Mouse (Mus musculus) brain, embryonic 14.5 days (tissue): ENCODE measurements at regions not wholly inside any gene's neighbourhood (a gene's known extent, or its start where the extent isn't known, plus 50 kb on each side); places are given as distances from the start of the nearest gene placed in this dataset.
A peak's percentile ranks its signal among the peaks of the same experiment; 100 is the strongest.

Source experiments
- DNase-seq: peaks from one replicate; pipeline ENCODE4 v3.0.0-alpha.2; 2011; ENCODE audit warnings: low read depth
- CTCF ChIP-seq: fragments of 200-500 bp; IDR thresholded peaks from 2 replicates; pipeline ENCODE4 v1.5.1; 2012; ENCODE audit warnings: inconsistent platforms, mild to moderate bottlenecking, moderate library complexity, borderline replicate concordance; ENCODE audit not compliant: insufficient read depth, insufficient read length; ENCODE audit errors: extremely low read depth
- POLR2A ChIP-seq: fragments of 200-500 bp; IDR thresholded peaks from 2 replicates; pipeline ENCODE4 v1.6.1; 2012; ENCODE audit warnings: mild to moderate bottlenecking, inconsistent platforms, borderline replicate concordance; ENCODE audit not compliant: poor library complexity, insufficient read depth, insufficient read length, severe bottlenecking; ENCODE audit errors: extremely low read depth

GRCm38 (mm10) chr15:5512546-5512945, 268.6 kb upstream of the Ptger4 start:
- no peak for DNase-seq
- no peak for TF ChIP-seq CTCF
- TF ChIP-seq POLR2A = no peak

- TF ChIP-seq CTCF = no peak
- no peak for TF ChIP-seq POLR2A
Measured at GRCm38 (mm10) chr15:5513146-5513545, 269.2 kb upstream of the Ptger4 start.

GRCm38 (mm10) chr15:5514217-5514616, 270.2 kb upstream of the Ptger4 start:
- no peak for DNase-seq
- TF ChIP-seq POLR2A = no peak
- TF ChIP-seq CTCF = no peak

More at GRCm38 (mm10) chr15:5513146-5513545, 269.2 kb upstream of the Ptger4 start:
- peak; percentile 1 for DNase-seq

GRCm38 (mm10) chr15:5517244-5517966, 273.4 kb upstream of the Ptger4 start:
- DNase-seq = no peak

GRCm38 (mm10) chr15:5519552-5519951, 275.6 kb upstream of the Ptger4 start:
- no peak for DNase-seq
- TF ChIP-seq POLR2A (no peak), CTCF (no peak)

More at GRCm38 (mm10) chr15:5517244-5517966, 273.4 kb upstream of the Ptger4 start:
- TF ChIP-seq POLR2A (no peak), CTCF (no peak)

- DNase-seq = no peak
- no peak for TF ChIP-seq CTCF
- no peak for TF ChIP-seq POLR2A
Measured at GRCm38 (mm10) chr15:5519997-5520396, 276.0 kb upstream of the Ptger4 start.

GRCm38 (mm10) chr15:5528619-5529018, 284.6 kb upstream of the Ptger4 start:
- TF ChIP-seq POLR2A (no peak), CTCF (no peak)
- DNase-seq = no peak

- no peak for DNase-seq
- TF ChIP-seq CTCF (no peak), POLR2A (no peak)
Measured at GRCm38 (mm10) chr15:5533656-5534055, 289.7 kb upstream of the Ptger4 start.

GRCm38 (mm10) chr15:5537432-5537831, 293.4 kb upstream of the Ptger4 start:
- DNase-seq = no peak
- TF ChIP-seq CTCF (no peak), POLR2A (no peak)

GRCm38 (mm10) chr15:5539301-5539928, 295.4 kb upstream of the Ptger4 start:
- TF ChIP-seq POLR2A (no peak), CTCF (no peak)
- no peak for DNase-seq

- TF ChIP-seq CTCF = no peak
- TF ChIP-seq POLR2A = no peak
- no peak for DNase-seq
Measured at GRCm38 (mm10) chr15:5554526-5554925, 310.5 kb upstream of the Ptger4 start.

- TF ChIP-seq CTCF = no peak
- no peak for TF ChIP-seq POLR2A
- DNase-seq = no peak
Measured at GRCm38 (mm10) chr15:5554926-5555325, 310.9 kb upstream of the Ptger4 start.

GRCm38 (mm10) chr15:5555381-5556066, 311.5 kb upstream of the Ptger4 start:
- peak; percentile 3 for DNase-seq

More at GRCm38 (mm10) chr15:5555381-5556066, 311.5 kb upstream of the Ptger4 start:
- TF ChIP-seq CTCF = no peak
- TF ChIP-seq POLR2A = no peak
